Mouse (Mus musculus) G1E (cell line): ENCODE measurements around the gene Wnk2.

ENCODE experiments used
- CTCF ChIP-seq: IDR thresholded peaks from 2 replicates; pipeline ENCODE4 v1.5.1; 2012; ENCODE audit warnings: low read depth, low read length, inconsistent platforms, mixed read lengths
- GATA1 ChIP-seq: IDR thresholded peaks from 2 replicates; pipeline ENCODE4 v1.6.1; 2012; ENCODE audit warnings: borderline replicate concordance, low read length, inconsistent platforms, mixed read lengths
- GATA2 ChIP-seq: IDR thresholded peaks from 2 replicates; pipeline ENCODE4 v1.6.1; 2012; ENCODE audit warnings: low read depth, low read length, inconsistent platforms, borderline replicate concordance
- POLR2AphosphoS5 ChIP-seq: IDR thresholded peaks from 2 replicates; pipeline ENCODE4 v1.6.1; 2012; ENCODE audit warnings: low read depth, low read length, inconsistent platforms; ENCODE audit not compliant: insufficient replicate concordance
- TAL1 ChIP-seq: conservative IDR thresholded peaks from 2 replicates; pipeline ENCODE4 v1.6.1; 2012; ENCODE audit warnings: low read depth, low read length, inconsistent platforms, mixed read lengths

DNA sequence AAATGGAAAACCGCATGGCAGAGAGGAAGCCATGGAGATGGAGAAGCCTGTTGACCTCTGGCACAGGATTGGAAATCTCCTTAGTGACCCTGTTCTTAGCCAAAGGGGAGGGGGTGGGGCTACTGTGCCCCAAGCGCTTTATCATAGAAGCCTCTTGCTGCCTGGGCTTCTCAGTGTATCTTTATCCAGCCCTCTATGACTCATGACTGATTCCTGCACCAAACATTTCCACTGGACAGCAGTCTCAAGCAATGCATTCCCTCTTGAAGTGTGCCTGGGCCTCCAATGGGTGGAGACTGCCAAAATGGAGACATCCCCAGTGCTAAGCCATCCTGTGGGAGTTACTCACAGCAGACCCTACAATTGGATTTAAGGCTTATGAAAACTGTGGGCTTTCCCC lies 157.7 kb downstream of the Wnk2 start:
- no peak for TF ChIP-seq CTCF
- no peak for TF ChIP-seq POLR2AphosphoS5
- no peak for TF ChIP-seq GATA1
- no peak for TF ChIP-seq GATA2
- TF ChIP-seq TAL1 = no peak
